Mouse (Mus musculus) forebrain, postnatal 0 days (tissue): ENCODE measurements around the gene Mcf2l. TPM values are rescaled to one million over a fixed set of nuclear protein-coding genes. Genes with fewer than 3 reads are reported as not detected.

Source experiments
- ATAC-seq: fragments of 200-750 bp; cut with Nextera tagmentation; 2 replicates; pipeline ENCODE4 v1.8.0; 2017; ENCODE audit warnings: mild to moderate bottlenecking, moderate library complexity
- DNase-seq: peaks from one replicate; pipeline ENCODE4 v3.0.0-alpha.2; 2015
- H3K27ac ChIP-seq: fragments of 300-500 bp; sonication (generic); 2 replicates; pipeline ENCODE4 v1.5.1; 2014; ENCODE audit warnings: low read depth, mild to moderate bottlenecking, antibody characterized with exemption, low read length, moderate library complexity, mixed read lengths
- H3K27me3 ChIP-seq: fragments of 300-500 bp; sonication (generic); 2 replicates; pipeline ENCODE4 v1.6.1; 2014; ENCODE audit warnings: mild to moderate bottlenecking, low read length, mixed read lengths; ENCODE audit not compliant: insufficient read depth
- H3K36me3 ChIP-seq: fragments of 300-500 bp; sonication (generic); 2 replicates; pipeline ENCODE4 v1.6.1; 2014; ENCODE audit warnings: mild to moderate bottlenecking, moderate library complexity; ENCODE audit not compliant: insufficient read depth
- H3K4me1 ChIP-seq: fragments of 300-500 bp; sonication (generic); 2 replicates; pipeline ENCODE4 v1.6.1; 2014; ENCODE audit warnings: antibody characterized with exemption; ENCODE audit not compliant: insufficient read depth
- H3K4me2 ChIP-seq: fragments of 300-500 bp; sonication (generic); 2 replicates; pipeline ENCODE4 v1.6.1; 2014; ENCODE audit warnings: low read depth, mild to moderate bottlenecking, moderate library complexity
- H3K4me3 ChIP-seq: fragments of 300-500 bp; sonication (generic); 2 replicates; pipeline ENCODE4 v1.5.1; 2014; ENCODE audit warnings: low read depth, low read length, mixed read lengths
- H3K9ac ChIP-seq: fragments of 300-500 bp; sonication (generic); 2 replicates; pipeline ENCODE4 v1.6.1; 2014; ENCODE audit warnings: mild to moderate bottlenecking
- H3K9me3 ChIP-seq: fragments of 300-500 bp; sonication (generic); 2 replicates; pipeline ENCODE4 v1.6.1; 2016; ENCODE audit warnings: low read length
- CTCF ChIP-seq: sonication (generic); IDR thresholded peaks from 2 replicates; pipeline ENCODE4 v1.5.1; 2016; ENCODE audit warnings: antibody characterized with exemption, control low read depth, low read depth
- WGBS: fragments of 180-500 bp; shearing (Covaris S2); extraction: QIAGEN DNeasy Blood & Tissue Kit; methylation state at CpG from one replicate; pipeline ENCODE4 v1.1.7; 2014; 5-methylcytosine and 5-hydroxymethylcytosine counted together
- polyA plus RNA-seq: library from polyadenylated mRNA; unstranded; fragments of >200 nt; fragmentation: Nextera tagmentation; extraction: Ambion mirVana; gene quantifications from 2 replicates; pipeline ENCODE4 v1.2.1, GENCODE M21; 2015
- total RNA-seq: library from RNA; depleted of rRNA; stranded (reverse); fragments of >200 nt; gene quantifications from 2 replicates; pipeline ENCODE4 v1.2.3, GENCODE M21; 2014

Mcf2l gene
- total and polyA plus RNA-seq, 2 experiments from 2014 or later, result 118 to 371 TPM

GRCm38 (mm10) chr8:12856038-12856437, 17.6 kb upstream of the Mcf2l start:
- Histone ChIP-seq H3K4me3 (no peak overlapping the region), H3K4me1 (no peaks in the 10 kb centered on the region), H3K4me2 (no peak overlapping the region), H3K9me3 (no peaks in the 10 kb centered on the region), H3K27ac (no peak overlapping the region), H3K36me3 (peaks cover 54% of the 10 kb centered on the region), H3K27me3 (no peaks in the 10 kb centered on the region), H3K9ac (no peak overlapping the region)
- no peak for TF ChIP-seq CTCF
- DNase-seq, result no peak
- ATAC-seq, result no peak
- 81% methylated on average over 15 of the region's 15 CpGs for WGBS

- TF ChIP-seq CTCF, result no peak
- H3K36me3 ChIP-seq, result peaks cover 54% of the 10 kb centered on the region
- H3K4me2 ChIP-seq, result no peak overlapping the region
- DNase-seq, result no peak
- no peak overlapping the region for H3K9ac ChIP-seq
- H3K27ac ChIP-seq, result no peak overlapping the region
- no peaks in the 10 kb centered on the region for H3K9me3 ChIP-seq
- ATAC-seq, result 0 out of 2 replicates have a peak, but pooled peaks have one; percentile 30
- H3K4me1 ChIP-seq, result no peaks in the 10 kb centered on the region
- no peak overlapping the region for H3K4me3 ChIP-seq
- 84% methylated on average over 3 of the region's 3 CpGs for WGBS
- H3K27me3 ChIP-seq, result no peaks in the 10 kb centered on the region
These were observed 10.5 kb upstream of the Mcf2l start for GRCm38 (mm10) chr8:12863061-12863460.

- no peak overlapping the region for H3K4me3 ChIP-seq
- no peak overlapping the region for H3K9ac ChIP-seq
- H3K27ac ChIP-seq, result no peak overlapping the region
- H3K27me3 ChIP-seq, result no peaks in the 10 kb centered on the region
- H3K9me3 ChIP-seq, result no peaks in the 10 kb centered on the region
- ATAC-seq, result no peak
- 83% methylated on average over 14 of the region's 14 CpGs for WGBS
- no peak for TF ChIP-seq CTCF
- H3K4me2 ChIP-seq, result no peak overlapping the region
- no peaks in the 10 kb centered on the region for H3K4me1 ChIP-seq
- DNase-seq, result no peak
- H3K36me3 ChIP-seq, result peaks cover 52% of the 10 kb centered on the region
These were observed 10.0 kb upstream of the Mcf2l start for GRCm38 (mm10) chr8:12863608-12864007.

GRCm38 (mm10) chr8:12865790-12866189, 7.8 kb upstream of the Mcf2l start:
- no peak for ATAC-seq

GRCm38 (mm10) chr8:12869661-12870060, 3.9 kb upstream of the Mcf2l start:
- no peaks in the 10 kb centered on the region for H3K9me3 ChIP-seq
- WGBS, result 64% methylated on average over 3 of the region's 3 CpGs
- ATAC-seq (peak; percentile 19; the same call in 1 of the 2 replicates), DNase-seq (peak; percentile 33)
- TF ChIP-seq CTCF, result no peak
- H3K27me3 ChIP-seq, result no peaks in the 10 kb centered on the region
- H3K4me3 ChIP-seq, result no peak overlapping the region
- peaks cover 16% of the 10 kb centered on the region; the same call in 1 of the 2 replicates for H3K36me3 ChIP-seq
- H3K4me1 ChIP-seq, result 0 out of 2 replicates have a peak, but pooled peaks cover 11% of the 10 kb centered on the region
- H3K9ac ChIP-seq, result no peak overlapping the region
- H3K4me2 ChIP-seq, result no peak overlapping the region
- H3K27ac ChIP-seq, result no peak overlapping the region

More at GRCm38 (mm10) chr8:12865790-12866189, 7.8 kb upstream of the Mcf2l start:
- H3K27ac ChIP-seq, result no peak overlapping the region
- peaks cover 37% of the 10 kb centered on the region for H3K36me3 ChIP-seq
- peak; percentile 35 for TF ChIP-seq CTCF
- no peak overlapping the region for H3K9ac ChIP-seq
- no peak overlapping the region for H3K4me2 ChIP-seq
- H3K27me3 ChIP-seq, result no peaks in the 10 kb centered on the region
- H3K4me3 ChIP-seq, result no peak overlapping the region
- no peaks in the 10 kb centered on the region for H3K9me3 ChIP-seq
- DNase-seq, result no peak
- 68% methylated on average over 6 of the region's 6 CpGs for WGBS
- H3K4me1 ChIP-seq, result no peaks in the 10 kb centered on the region

GRCm38 (mm10) chr8:12870656-12871055, 3.0 kb upstream of the Mcf2l start:
- ATAC-seq, result no peak
- H3K4me3 ChIP-seq, result no peak overlapping the region
- H3K4me2 ChIP-seq, result no peak overlapping the region
- no peak for TF ChIP-seq CTCF
- H3K27ac ChIP-seq, result no peak overlapping the region
- WGBS, result 85% methylated on average over 5 of the region's 5 CpGs
- no peak for DNase-seq
- H3K36me3 ChIP-seq, result 0 out of 2 replicates have a peak, but pooled peaks cover 7% of the 10 kb centered on the region
- no peaks in the 10 kb centered on the region for H3K27me3 ChIP-seq
- 0 out of 2 replicates have a peak, but pooled peaks cover 12% of the 10 kb centered on the region for H3K4me1 ChIP-seq
- no peaks in the 10 kb centered on the region for H3K9me3 ChIP-seq
- H3K9ac ChIP-seq, result no peak overlapping the region

GRCm38 (mm10) chr8:12871461-12871860, 2.1 kb upstream of the Mcf2l start:
- H3K36me3 ChIP-seq, result no peaks in the 10 kb centered on the region
- 0 out of 2 replicates have a peak, but pooled peaks have one; percentile 3 for TF ChIP-seq CTCF
- peak; percentile 47 for ATAC-seq
- H3K9ac ChIP-seq, result no peak overlapping the region
- 0 out of 2 replicates have a peak overlapping the region, but pooled peaks have one; percentile 21 for H3K27ac ChIP-seq
- H3K4me1 ChIP-seq, result 0 out of 2 replicates have a peak, but pooled peaks cover 12% of the 10 kb centered on the region
- H3K4me3 ChIP-seq, result no peak overlapping the region
- no peaks in the 10 kb centered on the region for H3K9me3 ChIP-seq
- peak; percentile 61 for DNase-seq
- 3% methylated on average over 5 of the region's 5 CpGs for WGBS
- no peaks in the 10 kb centered on the region for H3K27me3 ChIP-seq
- no peak overlapping the region for H3K4me2 ChIP-seq
